Mouse (Mus musculus) heart, adult 2 months (tissue): ENCODE data around the gene Mblac2. TPM values are rescaled to one million over a fixed set of nuclear protein-coding genes. Genes with fewer than 3 reads are reported as not detected.

Experiments
- DNase-seq, 2 experiments: peaks; one replicate each; pipeline ENCODE4 v3.0.0; 2021
- H3K27ac ChIP-seq: fragments of 200-600 bp; 2 replicates; pipeline ENCODE4 v1.8.1; 2022
- H3K27me3 ChIP-seq: fragments of 200-500 bp; 2 replicates; pipeline ENCODE4 v1.6.1; 2012; ENCODE audit warnings: mild to moderate bottlenecking, low read length, inconsistent platforms, mixed read lengths; ENCODE audit not compliant: control insufficient read depth, insufficient read depth
- H3K36me3 ChIP-seq: fragments of 200-500 bp; 2 replicates; pipeline ENCODE4 v1.6.1; 2012; ENCODE audit warnings: low read length, inconsistent platforms; ENCODE audit not compliant: control insufficient read depth, insufficient read depth
- H3K4me1 ChIP-seq: fragments of 200-500 bp; 2 replicates; pipeline ENCODE4 v1.6.1; 2011; ENCODE audit warnings: low read length; ENCODE audit not compliant: control insufficient read depth, insufficient read depth
- H3K4me3 ChIP-seq: fragments of 200-600 bp; 2 replicates; pipeline ENCODE4 v1.8.1; 2022
- H3K79me2 ChIP-seq: fragments of 200-500 bp; replicated peaks from 2 replicates; pipeline ENCODE4 v1.6.1; 2012; ENCODE audit warnings: mild to moderate bottlenecking, inconsistent platforms, low read length, moderate library complexity, mixed read lengths; ENCODE audit not compliant: control insufficient read depth, insufficient read depth
- H3K9ac ChIP-seq: fragments of 200-500 bp; 2 replicates; pipeline ENCODE4 v1.6.1; 2012; ENCODE audit warnings: low read depth, mild to moderate bottlenecking, control low read depth, inconsistent platforms, low read length, mixed read lengths
- CTCF ChIP-seq: fragments of 200-600 bp; IDR thresholded peaks from 2 replicates; pipeline ENCODE4 v1.8.1; 2022; ENCODE audit warnings: antibody characterized with exemption, mild to moderate bottlenecking, moderate library complexity
- EP300 ChIP-seq: fragments of 200-500 bp; IDR thresholded peaks from 2 replicates; pipeline ENCODE4 v1.6.1; 2011; ENCODE audit warnings: low read depth, low read length, control low read depth; ENCODE audit not compliant: insufficient read depth
- POLR2A ChIP-seq: fragments of 200-500 bp; IDR thresholded peaks from 2 replicates; pipeline ENCODE4 v1.6.1; 2011; ENCODE audit warnings: mild to moderate bottlenecking, low read depth, low read length, control low read depth; ENCODE audit not compliant: insufficient read depth
- WGBS: fragments of 180-500 bp; shearing (Covaris S2); methylation state at CpG from one replicate; pipeline ENCODE4 v1.1.7; 2018; 5-methylcytosine and 5-hydroxymethylcytosine counted together
- intact Hi-C: fragments of 180-260 bp; cut with DNase I; formaldehyde crosslinking; loops from one replicate; pipeline ENCODE4 v1.15.1; 2025
- polyA plus RNA-seq: library from polyadenylated mRNA; depleted of rRNA; stranded (reverse); fragments of >200 nt; gene quantifications from 2 replicates; pipeline ENCODE4 v1.2.3, GENCODE M21; 2012
- total RNA-seq, 2 experiments: library from RNA; stranded (reverse); gene quantifications; 2 replicates each; pipeline ENCODE4 v1.2.3; 2021

Gene Mblac2
- total and polyA plus RNA-seq, 3 experiments = 2.5 to 5.9 (median 5.1) TPM

- intact Hi-C loops = loop anchor here (2.0 to 10.0 kb wide), 4 partner anchors 103 to 896 kb away; partner anchors contain the start of gene Lysmd3
- H3K36me3 ChIP-seq = no peaks in the 10 kb centered on the region
- no peaks in the 10 kb centered on the region for H3K79me2 ChIP-seq
- no peak overlapping the region for H3K27ac ChIP-seq
- no peak overlapping the region for H3K9ac ChIP-seq
- H3K4me1 ChIP-seq = no peaks in the 10 kb centered on the region; the same call in 1 of the 2 replicates
- peak; percentile 81 for TF ChIP-seq CTCF
- no peak for TF ChIP-seq POLR2A
- peak in 1 of 2 experiments; percentile 31 for DNase-seq
- H3K4me3 ChIP-seq = no peak overlapping the region
- 28% methylated on average over 3 of the region's 3 CpGs for WGBS
- no peaks in the 10 kb centered on the region for H3K27me3 ChIP-seq
Measured at GRCm38 (mm10) chr13:81760379-81760778, 49.2 kb downstream of the Mblac2 start.

DNA sequence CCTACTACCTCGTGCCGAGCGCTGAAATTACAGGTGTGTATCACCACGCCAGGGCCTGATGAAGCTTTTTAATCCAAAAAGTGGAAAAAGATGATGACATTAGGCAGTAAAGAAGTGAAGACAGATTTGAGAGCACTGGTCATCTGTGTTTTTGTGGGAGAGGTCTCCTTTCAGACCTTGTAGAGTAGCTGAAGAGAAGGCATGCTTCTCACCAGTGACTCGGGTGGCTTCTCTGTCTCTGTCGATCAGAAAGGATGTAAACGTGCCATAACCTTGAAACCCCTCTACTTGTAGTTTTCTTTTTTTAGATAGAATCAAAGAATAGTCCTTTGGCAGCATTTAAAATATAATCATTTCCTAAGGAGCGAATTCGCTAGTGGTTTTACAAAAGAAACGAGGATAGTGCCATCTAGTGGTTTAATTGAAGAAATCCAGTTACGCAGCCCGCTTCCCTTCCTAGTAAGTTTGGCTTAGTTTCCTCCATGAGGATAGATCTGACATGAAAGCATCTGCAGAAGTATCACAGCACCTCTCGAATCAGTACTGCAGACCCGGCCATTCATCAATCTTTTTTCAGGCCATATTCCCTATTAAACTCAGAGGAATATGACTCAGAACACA, 50.5 kb downstream of the Mblac2 start:
- intact Hi-C loops = loop anchor here (1.0 to 10.0 kb wide), 5 partner anchors 104 to 897 kb away; partner anchors contain the start of gene Lysmd3
- Histone ChIP-seq H3K9ac (no peak overlapping the region), H3K4me3 (no peak overlapping the region), H3K27ac (no peak overlapping the region), H3K27me3 (no peaks in the 10 kb centered on the region), H3K4me1 (no peaks in the 10 kb centered on the region; the same call in 1 of the 2 replicates), H3K79me2 (no peaks in the 10 kb centered on the region), H3K36me3 (no peaks in the 10 kb centered on the region)
- TF ChIP-seq POLR2A = no peak
- no peak for TF ChIP-seq EP300
- TF ChIP-seq CTCF = peak; percentile 86
- WGBS = 30% methylated on average over 14 of the region's 14 CpGs
- no peak for DNase-seq

- Histone ChIP-seq H3K4me3 (no peak overlapping the region), H3K4me1 (no peaks in the 10 kb centered on the region; the same call in 1 of the 2 replicates), H3K36me3 (no peaks in the 10 kb centered on the region), H3K27ac (no peak overlapping the region), H3K79me2 (no peaks in the 10 kb centered on the region), H3K27me3 (no peaks in the 10 kb centered on the region), H3K9ac (no peak overlapping the region)
- TF ChIP-seq EP300 = no peak
- no peak for TF ChIP-seq POLR2A
- no peak for TF ChIP-seq CTCF
- DNase-seq = no peak
- intact Hi-C loops = loop anchor here (5.0 to 10.0 kb wide), 3 partner anchors 107 to 899 kb away; partner anchors contain the start of gene Lysmd3
- WGBS = 82% methylated on average over 5 of the region's 5 CpGs
Measured at GRCm38 (mm10) chr13:81764173-81764572, 53.0 kb downstream of the Mblac2 start.

DNA sequence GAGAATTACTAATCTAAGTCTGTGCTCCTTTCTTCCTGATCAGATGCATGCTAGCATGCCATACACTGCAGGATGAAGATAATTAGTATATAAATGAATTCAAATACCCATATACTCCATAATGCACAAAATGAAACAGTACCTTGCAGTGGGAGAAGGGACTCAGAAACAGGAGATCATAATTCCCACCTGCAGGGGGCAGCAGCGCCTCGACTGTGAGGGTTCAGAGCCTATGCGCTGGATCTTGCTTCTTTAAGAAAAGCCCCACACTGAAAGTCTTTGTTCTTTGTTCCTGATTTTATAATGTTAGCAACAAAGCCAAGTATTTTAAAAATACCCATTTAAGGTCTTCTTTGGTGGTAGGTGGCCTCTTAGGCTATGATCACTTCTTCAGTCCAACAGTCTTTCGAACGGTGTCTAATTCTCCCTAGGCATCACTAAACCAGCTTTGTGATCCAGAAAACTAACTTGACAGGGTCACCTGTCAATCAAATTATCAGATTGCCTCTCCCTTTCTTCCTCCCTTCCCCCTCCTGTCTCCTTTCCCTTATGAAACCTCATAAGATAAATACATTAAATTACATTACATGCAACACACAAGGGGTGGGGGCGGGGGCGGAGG, 56.0 kb downstream of the Mblac2 start:
- no peaks in the 10 kb centered on the region for H3K36me3 ChIP-seq
- peak; percentile 41 to 68 for DNase-seq
- no peak overlapping the region for H3K9ac ChIP-seq
- 89% methylated on average over 7 of the region's 7 CpGs for WGBS
- H3K4me3 ChIP-seq = no peak overlapping the region
- no peaks in the 10 kb centered on the region for H3K79me2 ChIP-seq
- TF ChIP-seq POLR2A (no peak), CTCF (peak; percentile 80), EP300 (no peak)
- no peaks in the 10 kb centered on the region for H3K4me1 ChIP-seq
- intact Hi-C loops = loop anchor here (10.0 kb wide), 1 partner anchor 902 kb away; no protein-coding TSS in a partner anchor
- no peaks in the 10 kb centered on the region for H3K27me3 ChIP-seq
- H3K27ac ChIP-seq = no peak overlapping the region

DNA sequence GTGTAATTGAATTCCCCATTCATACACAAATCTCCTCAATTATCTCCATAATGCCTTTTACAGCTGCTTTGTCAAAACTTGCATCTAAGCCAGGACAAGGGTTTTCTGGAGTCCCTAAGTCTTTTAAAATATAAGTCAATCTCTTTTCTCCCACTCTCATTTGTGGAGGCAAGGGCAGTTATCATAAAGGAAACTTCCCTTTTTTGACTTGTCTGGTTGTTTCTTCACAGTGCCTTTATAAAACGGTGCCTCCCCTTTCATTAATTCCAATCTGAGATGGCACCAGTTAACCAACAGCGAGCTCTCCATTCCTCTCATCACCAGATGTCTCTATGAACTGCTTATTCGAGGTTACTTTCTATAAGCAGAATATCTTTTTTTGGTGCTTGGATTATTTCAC, 65.1 kb downstream of the Mblac2 start:
- no peak overlapping the region for H3K27ac ChIP-seq
- 62% methylated on average over 3 of the region's 3 CpGs for WGBS
- no peaks in the 10 kb centered on the region for H3K36me3 ChIP-seq
- no peaks in the 10 kb centered on the region for H3K27me3 ChIP-seq
- no peaks in the 10 kb centered on the region for H3K4me1 ChIP-seq
- no peak for TF ChIP-seq EP300
- H3K79me2 ChIP-seq = no peaks in the 10 kb centered on the region
- intact Hi-C loops = no loop called here
- H3K4me3 ChIP-seq = no peak overlapping the region
- no peak overlapping the region for H3K9ac ChIP-seq
- DNase-seq = no peak

GRCm38 (mm10) chr13:81782475-81782874, 71.3 kb downstream of the Mblac2 start:
- TF ChIP-seq POLR2A = no peak
- no peak for TF ChIP-seq CTCF
- TF ChIP-seq EP300 = no peak
- Histone ChIP-seq H3K27me3 (no peaks in the 10 kb centered on the region), H3K9ac (peak overlapping the region; percentile 61), H3K36me3 (peaks cover 6% of the 10 kb centered on the region), H3K4me3 (peak overlapping the region; percentile 89), H3K27ac (peak overlapping the region; percentile 100), H3K4me1 (no peaks in the 10 kb centered on the region), H3K79me2 (peaks cover 2% of the 10 kb centered on the region; the same call in 1 of the 2 replicates)
- no peak for DNase-seq
- intact Hi-C loops = loop anchor here (5.0 to 10.0 kb wide), 4 partner anchors 70 to 1742 kb away; partner anchors contain the start of genes Arrdc3, Lysmd3, Mblac2 and Polr3g
- WGBS = 39% methylated on average over 9 of the region's 9 CpGs
